Mouse (Mus musculus) midbrain, embryonic 12.5 days (tissue): ENCODE measurements at regions not wholly inside any gene's neighbourhood (a gene's known extent, or its start where the extent isn't known, plus 50 kb on each side); places are given as distances from the start of the nearest gene placed in this dataset.

ENCODE experiments used
- ATAC-seq: fragments of 200-750 bp; cut with Nextera tagmentation; 2 replicates; pipeline ENCODE4 v1.8.0; 2017; ENCODE audit warnings: low read depth, moderate TSS enrichment, moderate library complexity; ENCODE audit not compliant: low FRiP score
- H3K27ac ChIP-seq: fragments of 300-500 bp; sonication (generic); replicated peaks from 2 replicates; pipeline ENCODE4 v1.5.1; 2016; ENCODE audit warnings: mild to moderate bottlenecking
- H3K27me3 ChIP-seq: fragments of 300-500 bp; sonication (generic); 2 replicates; pipeline ENCODE4 v1.6.1; 2016; ENCODE audit warnings: mild to moderate bottlenecking
- H3K36me3 ChIP-seq: fragments of 300-500 bp; sonication (generic); 2 replicates; pipeline ENCODE4 v1.6.1; 2016
- H3K4me1 ChIP-seq: fragments of 300-500 bp; sonication (generic); 2 replicates; pipeline ENCODE4 v1.6.1; 2016
- H3K4me2 ChIP-seq: fragments of 300-500 bp; sonication (generic); replicated peaks from 2 replicates; pipeline ENCODE4 v1.6.1; 2016; ENCODE audit warnings: mild to moderate bottlenecking, moderate library complexity
- H3K4me3 ChIP-seq: fragments of 300-500 bp; sonication (generic); 2 replicates; pipeline ENCODE4 v1.5.1; 2016; ENCODE audit warnings: mild to moderate bottlenecking
- H3K9ac ChIP-seq: fragments of 300-500 bp; sonication (generic); replicated peaks from 2 replicates; pipeline ENCODE4 v1.6.1; 2016; ENCODE audit warnings: mild to moderate bottlenecking, moderate library complexity
- H3K9me3 ChIP-seq: fragments of 300-500 bp; sonication (generic); 2 replicates; pipeline ENCODE4 v1.6.1; 2016; ENCODE audit warnings: mild to moderate bottlenecking
- WGBS: fragments of 180-500 bp; shearing (Covaris S2); methylation state at CpG from one replicate; pipeline ENCODE4 v1.1.7; 2016; 5-methylcytosine and 5-hydroxymethylcytosine counted together

DNA sequence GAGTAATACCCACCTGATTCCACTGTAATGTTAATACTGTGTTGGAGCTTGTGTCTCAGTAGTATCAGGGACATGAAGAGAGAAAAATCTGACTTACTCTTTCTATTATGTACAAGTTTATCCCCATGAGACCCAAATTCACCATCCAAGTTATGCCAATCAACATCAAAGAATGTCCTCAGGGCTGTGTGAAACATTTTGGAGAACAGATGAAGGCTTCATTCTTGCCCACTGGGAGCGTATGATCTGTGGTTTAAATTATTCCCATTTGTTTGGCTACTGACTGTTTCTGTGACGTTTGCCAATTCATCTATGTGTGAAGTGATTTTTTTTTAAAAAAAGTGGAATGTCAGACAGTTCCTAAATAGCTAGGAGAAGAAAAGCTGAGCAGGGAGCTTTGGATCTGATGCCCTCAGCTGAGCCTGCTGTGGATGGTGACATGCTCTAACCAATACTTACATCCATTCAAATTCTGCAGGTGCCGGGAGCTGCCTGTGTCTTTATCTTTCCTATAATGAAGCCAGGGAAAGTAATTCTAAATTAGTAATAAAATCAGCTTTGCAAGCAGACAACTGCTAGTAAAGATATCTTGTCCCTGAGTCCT, 173.3 kb upstream of the Pitrm1 start:
- H3K9me3 ChIP-seq, result no peaks in the 10 kb centered on the region
- H3K27ac ChIP-seq, result no peak overlapping the region
- no peak overlapping the region for H3K4me3 ChIP-seq
- no peaks in the 10 kb centered on the region for H3K27me3 ChIP-seq
- H3K4me1 ChIP-seq, result no peaks in the 10 kb centered on the region
- no peak for ATAC-seq
- no peak overlapping the region for H3K4me2 ChIP-seq
- 72% methylated on average over 3 of the region's 3 CpGs for WGBS
- no peaks in the 10 kb centered on the region for H3K36me3 ChIP-seq
- H3K9ac ChIP-seq, result no peak overlapping the region

DNA sequence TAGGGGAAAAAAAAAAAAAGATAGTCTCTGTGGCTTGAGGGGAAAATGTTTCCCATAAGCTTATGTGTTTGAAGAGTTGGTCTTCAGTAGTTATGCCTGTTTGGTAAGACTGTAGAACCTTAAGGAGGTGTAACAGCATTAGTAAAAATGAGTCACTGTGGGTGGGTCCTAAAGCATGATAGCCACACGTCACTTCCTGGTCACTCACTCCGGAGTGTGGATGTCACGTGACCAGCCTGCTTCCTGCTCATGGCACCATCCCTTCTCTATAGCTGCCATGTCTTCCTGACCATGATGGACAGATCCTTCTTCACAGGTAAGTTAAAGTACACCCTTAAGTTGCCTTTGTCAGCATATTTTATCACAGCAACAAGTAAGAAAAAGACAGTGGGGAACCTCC, 170.0 kb upstream of the Pitrm1 start:
- Histone ChIP-seq H3K36me3 (no peaks in the 10 kb centered on the region), H3K27ac (no peak overlapping the region), H3K4me2 (no peak overlapping the region), H3K9me3 (no peaks in the 10 kb centered on the region), H3K4me3 (no peak overlapping the region), H3K4me1 (no peaks in the 10 kb centered on the region), H3K27me3 (no peaks in the 10 kb centered on the region), H3K9ac (no peak overlapping the region)
- WGBS, result 86% methylated on average over 3 of the region's 3 CpGs
- no peak for ATAC-seq

DNA sequence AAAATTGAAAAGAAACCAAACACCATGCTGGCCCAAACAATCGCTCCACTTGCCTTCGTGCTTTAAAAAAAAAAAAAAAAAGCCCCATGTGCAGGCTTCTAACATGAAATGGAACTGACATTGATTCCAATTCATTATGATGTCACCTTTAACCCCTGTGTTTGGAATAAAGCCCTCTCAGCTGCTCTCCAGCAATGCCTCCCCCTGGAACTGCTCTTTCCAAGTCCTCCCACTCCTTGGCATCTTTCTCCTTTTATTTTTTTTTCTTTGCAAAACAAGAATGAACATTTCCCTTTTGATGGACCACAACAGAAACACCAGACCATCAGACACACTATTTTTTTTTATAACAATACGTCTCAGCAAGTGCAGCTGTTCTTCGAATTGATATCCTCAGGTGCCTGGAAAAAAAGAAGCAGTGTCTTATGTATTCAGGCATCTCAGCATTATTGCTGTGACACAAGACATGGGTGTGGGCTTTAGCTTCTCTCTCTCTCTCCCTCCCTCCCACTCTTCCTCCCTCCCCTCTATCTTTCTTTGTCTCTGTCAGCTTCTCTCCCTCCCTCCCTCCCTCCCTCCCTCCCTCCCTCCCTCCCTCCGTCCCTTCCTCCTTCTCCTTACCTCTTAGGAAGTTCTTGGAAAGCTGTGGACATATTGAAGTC, 152.3 kb upstream of the Pitrm1 start:
- no peaks in the 10 kb centered on the region for H3K4me1 ChIP-seq
- H3K4me3 ChIP-seq, result no peak overlapping the region
- H3K4me2 ChIP-seq, result no peak overlapping the region
- 61% methylated on average over 4 of the region's 5 CpGs for WGBS
- no peaks in the 10 kb centered on the region for H3K36me3 ChIP-seq
- H3K27ac ChIP-seq, result no peak overlapping the region
- no peak overlapping the region for H3K9ac ChIP-seq
- ATAC-seq, result peak; percentile 76
- H3K9me3 ChIP-seq, result no peaks in the 10 kb centered on the region
- no peaks in the 10 kb centered on the region for H3K27me3 ChIP-seq

DNA sequence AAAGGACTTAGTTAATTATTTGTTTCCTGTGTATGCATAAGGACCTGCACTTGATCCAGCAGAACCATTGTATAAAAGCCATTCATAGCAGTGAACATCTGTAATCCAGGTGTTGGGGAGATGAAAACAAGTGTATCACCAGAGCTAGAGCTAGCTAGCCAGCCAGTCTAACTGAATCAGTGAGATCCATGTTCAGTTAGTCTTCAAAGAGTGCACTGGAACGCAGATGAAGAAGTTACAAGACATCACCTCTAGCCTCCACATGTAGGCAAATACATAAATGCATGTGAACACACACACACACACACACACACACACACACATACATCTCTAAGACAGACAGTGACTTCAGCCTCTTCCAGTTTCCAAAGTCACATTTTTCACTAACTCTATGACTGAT, 150.3 kb upstream of the Pitrm1 start:
- Histone ChIP-seq H3K36me3 (no peaks in the 10 kb centered on the region), H3K4me1 (no peaks in the 10 kb centered on the region), H3K9ac (no peak overlapping the region), H3K4me3 (no peak overlapping the region), H3K9me3 (no peaks in the 10 kb centered on the region), H3K4me2 (no peak overlapping the region), H3K27me3 (no peaks in the 10 kb centered on the region), H3K27ac (no peak overlapping the region)
- ATAC-seq, result no peak
- WGBS, result 100% methylated on average over 1 of the region's 1 CpGs

DNA sequence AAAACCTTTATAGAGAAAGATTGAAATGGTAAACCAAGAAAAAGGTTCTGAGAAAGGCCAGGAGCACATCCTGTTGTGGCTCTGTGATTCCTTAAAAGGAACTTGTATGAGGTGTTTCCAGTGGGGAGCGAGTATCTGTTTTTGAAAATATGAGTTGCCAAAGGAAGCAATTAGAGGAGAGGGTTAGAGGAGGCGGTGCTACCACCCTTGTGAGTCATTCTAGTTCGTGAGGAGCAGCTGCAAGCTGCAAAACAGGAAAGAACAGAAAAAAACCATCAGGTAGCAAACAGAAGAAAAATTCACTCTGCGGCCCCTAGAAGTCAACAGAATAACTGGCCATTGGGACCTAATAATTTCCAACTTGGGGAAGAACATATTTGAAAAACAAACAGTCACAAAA, 116.1 kb upstream of the Pitrm1 start:
- Histone ChIP-seq H3K4me3 (no peak overlapping the region), H3K4me1 (no peaks in the 10 kb centered on the region)

DNA sequence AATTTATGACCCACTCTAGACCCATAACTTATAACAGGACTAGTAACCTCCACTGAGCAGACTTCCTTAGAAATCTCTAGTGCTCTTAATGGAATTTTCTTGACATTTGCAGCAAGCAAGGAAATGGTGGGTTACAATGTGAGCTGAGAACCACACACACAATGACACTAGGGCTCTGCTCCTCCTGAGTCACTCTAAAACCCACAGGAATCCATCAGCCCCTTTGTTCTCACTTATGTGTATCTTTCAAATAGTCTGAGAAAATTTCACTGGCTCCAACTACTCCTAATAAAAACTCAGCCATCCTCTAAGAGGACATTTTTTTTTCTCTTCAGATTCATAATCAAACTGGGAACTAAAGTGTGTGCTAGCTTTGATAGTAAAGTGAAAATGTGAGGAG, 101.0 kb upstream of the Pitrm1 start:
- no peaks in the 10 kb centered on the region for H3K9me3 ChIP-seq
- no peak for ATAC-seq
- no peaks in the 10 kb centered on the region for H3K4me1 ChIP-seq
- no peaks in the 10 kb centered on the region for H3K27me3 ChIP-seq
- H3K36me3 ChIP-seq, result no peaks in the 10 kb centered on the region
- H3K4me2 ChIP-seq, result no peak overlapping the region
- no peak overlapping the region for H3K27ac ChIP-seq
- no peak overlapping the region for H3K4me3 ChIP-seq
- no peak overlapping the region for H3K9ac ChIP-seq

More for the DNA sequence above, 116.1 kb upstream of the Pitrm1 start:
- H3K9me3 ChIP-seq, result no peaks in the 10 kb centered on the region
- H3K4me2 ChIP-seq, result no peak overlapping the region
- H3K27ac ChIP-seq, result no peak overlapping the region
- ATAC-seq, result no peak
- H3K36me3 ChIP-seq, result no peaks in the 10 kb centered on the region
- WGBS, result 76% methylated on average over 4 of the region's 4 CpGs
- H3K9ac ChIP-seq, result no peak overlapping the region
- H3K27me3 ChIP-seq, result no peaks in the 10 kb centered on the region

DNA sequence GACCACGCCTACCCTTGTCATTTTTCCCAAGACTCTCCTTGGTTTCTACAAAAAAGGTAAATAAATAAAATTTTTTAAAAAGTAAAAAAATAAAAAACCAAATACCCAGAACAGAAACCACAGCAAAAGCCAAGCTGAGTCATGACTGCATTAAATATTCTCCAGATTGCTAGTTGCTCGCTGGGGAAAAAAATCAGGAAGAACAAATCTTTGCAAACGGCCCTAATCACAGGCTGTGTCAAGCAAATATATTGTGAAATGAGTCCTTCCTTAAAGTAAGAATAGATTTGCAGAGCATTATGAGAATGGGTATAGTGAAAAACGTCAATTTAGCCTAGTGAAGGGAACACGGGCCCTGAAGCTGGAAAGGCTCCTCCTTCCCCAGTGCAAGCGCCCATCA, 86.6 kb upstream of the Pitrm1 start:
- no peak overlapping the region for H3K4me3 ChIP-seq
- H3K4me1 ChIP-seq, result no peaks in the 10 kb centered on the region
- H3K27ac ChIP-seq, result no peak overlapping the region
- no peak for ATAC-seq
- WGBS, result 89% methylated on average over 6 of the region's 6 CpGs
- H3K9me3 ChIP-seq, result no peaks in the 10 kb centered on the region
- no peaks in the 10 kb centered on the region for H3K27me3 ChIP-seq
- no peak overlapping the region for H3K4me2 ChIP-seq
- H3K9ac ChIP-seq, result no peak overlapping the region
- H3K36me3 ChIP-seq, result no peaks in the 10 kb centered on the region

DNA sequence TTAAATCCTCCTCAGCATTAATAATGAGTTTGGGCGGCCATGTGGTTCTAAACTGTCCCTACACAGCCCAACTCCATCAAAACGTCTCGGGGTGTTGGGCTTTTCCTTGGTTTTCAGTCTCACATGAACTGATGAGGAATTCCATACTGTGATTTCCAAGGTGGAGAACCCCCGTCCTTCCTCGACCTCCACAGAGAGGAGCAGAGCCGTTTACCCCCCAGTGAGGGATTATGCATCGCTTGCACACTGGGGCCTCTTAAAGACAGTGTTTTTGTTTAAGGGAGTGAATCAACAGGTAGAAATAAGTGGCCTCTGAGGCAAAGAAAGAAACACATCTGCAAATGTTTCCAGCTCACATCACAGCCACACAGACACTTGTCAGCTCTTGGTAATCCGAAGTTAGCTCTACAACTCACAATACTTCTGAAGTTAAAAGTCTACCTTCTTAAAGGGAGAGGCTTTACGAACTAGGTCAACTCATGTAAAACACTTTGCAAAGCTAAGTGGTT, 82.0 kb upstream of the Pitrm1 start:
- no peaks in the 10 kb centered on the region for H3K27me3 ChIP-seq
- no peaks in the 10 kb centered on the region for H3K9me3 ChIP-seq
- H3K36me3 ChIP-seq, result no peaks in the 10 kb centered on the region
- no peak for ATAC-seq
- H3K9ac ChIP-seq, result no peak overlapping the region
- H3K4me3 ChIP-seq, result no peak overlapping the region
- no peaks in the 10 kb centered on the region; the same call in 1 of the 2 replicates for H3K4me1 ChIP-seq
- H3K4me2 ChIP-seq, result no peak overlapping the region
- H3K27ac ChIP-seq, result no peak overlapping the region
- WGBS, result 15% methylated on average over 9 of the region's 9 CpGs

DNA sequence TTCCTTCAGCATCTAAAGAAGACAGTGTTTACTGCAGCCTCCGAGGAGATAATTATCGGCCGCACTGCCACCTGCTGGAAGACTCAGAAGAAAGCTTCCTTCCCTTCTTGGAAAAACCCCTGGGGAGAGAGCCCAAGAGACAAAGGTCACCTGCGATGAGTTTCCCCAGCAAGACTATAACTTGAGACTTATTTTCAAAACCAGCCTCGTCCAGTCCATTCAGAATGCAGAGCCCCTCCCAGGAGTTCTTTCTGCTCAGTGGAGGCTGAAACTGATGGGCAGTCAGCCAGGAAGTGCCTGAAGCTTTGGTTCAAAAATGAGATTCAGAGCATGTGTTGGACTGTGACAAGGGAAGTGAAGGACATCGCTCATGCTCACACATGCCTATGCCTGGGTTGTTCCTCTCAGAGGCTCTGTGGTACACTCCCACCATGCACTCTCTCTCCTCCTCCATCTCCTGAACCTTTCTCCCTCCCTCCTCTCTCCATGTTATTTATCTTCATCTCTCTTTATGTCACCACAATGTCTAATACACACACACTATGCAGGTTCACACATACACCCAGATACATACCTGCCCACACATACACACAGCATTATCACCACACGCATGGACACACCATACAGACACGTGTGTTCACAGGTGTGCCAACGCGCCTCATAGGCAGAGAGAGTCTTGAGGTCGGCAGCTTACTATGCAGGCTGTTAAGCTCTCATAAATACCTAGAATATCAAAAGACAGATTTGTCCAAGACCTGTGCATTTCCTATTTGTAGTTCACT, 78.3 kb upstream of the Pitrm1 start:
- Histone ChIP-seq H3K4me3 (no peak overlapping the region), H3K4me1 (peaks cover 17% of the 10 kb centered on the region), H3K4me2 (no peak overlapping the region), H3K27me3 (no peaks in the 10 kb centered on the region), H3K9me3 (no peaks in the 10 kb centered on the region), H3K9ac (no peak overlapping the region), H3K36me3 (no peaks in the 10 kb centered on the region), H3K27ac (no peak overlapping the region)
- WGBS, result 63% methylated on average over 11 of the region's 11 CpGs
- ATAC-seq, result no peak; the same call in 1 of the 2 replicates

DNA sequence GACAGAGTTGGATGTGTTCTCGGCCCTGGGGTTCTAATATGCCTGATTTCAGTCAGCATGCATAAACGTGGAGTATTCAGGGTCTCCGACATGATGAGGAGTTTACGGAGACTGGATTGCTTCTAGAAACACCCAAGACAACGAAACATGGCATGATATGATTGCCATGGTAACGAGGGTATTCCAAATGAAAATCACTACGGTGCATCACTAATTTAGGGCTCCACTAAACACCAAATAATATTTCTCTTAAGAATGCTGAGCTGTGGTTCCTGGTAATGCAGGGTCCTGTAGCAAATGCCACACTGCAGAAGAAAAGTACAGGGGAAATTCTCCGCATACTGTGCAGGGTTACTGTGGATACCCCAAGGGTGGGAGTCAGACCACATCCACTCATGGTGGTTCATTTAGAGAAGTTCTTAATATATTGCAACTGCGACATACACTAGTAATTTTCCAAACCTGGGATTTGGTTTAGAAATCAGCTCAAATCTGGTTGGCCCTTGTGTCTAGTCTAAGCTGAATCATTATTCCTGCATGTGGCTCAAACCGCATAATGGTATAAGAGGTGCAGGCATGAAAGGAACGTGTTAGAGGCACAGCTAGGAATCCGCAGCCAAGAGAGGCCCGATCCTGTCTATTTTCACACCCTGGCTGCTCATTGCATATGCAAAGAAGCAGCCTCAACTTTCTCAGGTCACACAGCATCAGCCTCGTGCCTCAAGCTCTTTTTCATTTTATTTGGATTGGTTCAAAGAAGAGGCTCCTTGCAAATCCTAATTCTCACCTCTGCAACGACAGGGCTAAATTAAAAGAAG, 77.5 kb upstream of the Pitrm1 start:
- no peak overlapping the region for H3K27ac ChIP-seq
- H3K4me3 ChIP-seq, result no peak overlapping the region
- no peak for ATAC-seq
- H3K4me2 ChIP-seq, result no peak overlapping the region
- no peaks in the 10 kb centered on the region for H3K36me3 ChIP-seq
- 62% methylated on average over 15 of the region's 15 CpGs for WGBS
- no peak overlapping the region for H3K9ac ChIP-seq
- H3K27me3 ChIP-seq, result no peaks in the 10 kb centered on the region
- H3K4me1 ChIP-seq, result peaks cover 17% of the 10 kb centered on the region
- no peaks in the 10 kb centered on the region for H3K9me3 ChIP-seq

DNA sequence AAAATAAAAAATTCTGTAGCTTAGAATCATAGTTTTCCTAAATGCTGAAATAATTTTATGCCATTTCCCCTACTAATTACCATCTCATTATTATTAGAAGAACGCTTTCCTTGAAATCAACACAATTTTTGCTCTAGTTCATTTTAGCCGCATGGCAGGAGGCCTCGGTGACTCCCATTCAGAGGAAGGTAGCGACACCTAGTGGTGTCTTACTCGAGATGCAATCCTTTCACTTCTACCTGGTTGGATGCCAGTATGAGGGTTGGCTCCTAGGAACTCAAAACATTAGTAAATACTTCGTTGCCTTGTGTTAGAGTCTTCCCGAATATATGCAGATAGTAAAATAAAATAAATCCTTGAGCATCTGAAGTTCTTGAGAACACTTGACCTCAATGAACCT, 76.3 kb upstream of the Pitrm1 start:
- WGBS, result 8% methylated on average over 7 of the region's 7 CpGs
- no peaks in the 10 kb centered on the region for H3K27me3 ChIP-seq
- no peak overlapping the region for H3K4me3 ChIP-seq
- no peaks in the 10 kb centered on the region for H3K36me3 ChIP-seq
- H3K9ac ChIP-seq, result no peak overlapping the region
- no peaks in the 10 kb centered on the region for H3K9me3 ChIP-seq
- H3K27ac ChIP-seq, result no peak overlapping the region
- peaks cover 17% of the 10 kb centered on the region for H3K4me1 ChIP-seq
- ATAC-seq, result peak; percentile 39
- no peak overlapping the region for H3K4me2 ChIP-seq
